Mouse (Mus musculus) erythroblast, embryonic 14.5 days (primary cell): ENCODE results near the gene Pla2g15. TPM values are rescaled to one million over a fixed set of nuclear protein-coding genes. Genes with fewer than 3 reads are reported as not detected.
A peak's percentile ranks its signal among the peaks of the same experiment; 100 is the strongest.

Experiments
- H3K27me3 ChIP-seq: 2 replicates; pipeline ENCODE4 v1.6.1; 2012; ENCODE audit warnings: inconsistent platforms; ENCODE audit not compliant: control insufficient read depth
- H3K36me3 ChIP-seq: 2 replicates; pipeline ENCODE4 v1.6.1; 2012; ENCODE audit warnings: mild to moderate bottlenecking, inconsistent platforms; ENCODE audit not compliant: control insufficient read depth
- H3K4me1 ChIP-seq: 2 replicates; pipeline ENCODE4 v1.6.1; 2012; ENCODE audit warnings: inconsistent platforms; ENCODE audit not compliant: control insufficient read depth
- H3K4me3 ChIP-seq: replicated peaks from 2 replicates; pipeline ENCODE3; 2012; ENCODE audit warnings: moderate library complexity, mild to moderate bottlenecking, inconsistent platforms
- H3K9me3 ChIP-seq: 2 replicates; pipeline ENCODE4 v1.6.1; 2012; ENCODE audit warnings: low read length, inconsistent platforms, mixed read lengths; ENCODE audit not compliant: control insufficient read depth
- GATA1 ChIP-seq: IDR thresholded peaks from 2 replicates; pipeline ENCODE4 v1.6.1; 2012; ENCODE audit warnings: low read length, inconsistent platforms, mixed read lengths
- TAL1 ChIP-seq: IDR thresholded peaks from 3 replicates; pipeline ENCODE4 v1.6.1; 2012; ENCODE audit warnings: low read length, inconsistent platforms, mixed read lengths
- polyA plus RNA-seq: library from polyadenylated mRNA; stranded (reverse); fragments of >175 nt; gene quantifications from 2 replicates; pipeline ENCODE4 v1.2.3, GENCODE M21; 2012

Pla2g15 gene
- polyA plus RNA-seq, 1 experiment = 0.11 TPM

- H3K9me3 ChIP-seq = peaks cover 20% of the 10 kb centered on the region; the same call in 1 of the 2 replicates
- TF ChIP-seq GATA1 (no peak), TAL1 (no peak)
- peak overlapping the region; percentile 56 for H3K4me3 ChIP-seq
- peaks cover under 1% of the 10 kb centered on the region; the same call in 1 of the 2 replicates for H3K36me3 ChIP-seq
- H3K4me1 ChIP-seq = peaks cover 30% of the 10 kb centered on the region
- peaks cover 70% of the 10 kb centered on the region for H3K27me3 ChIP-seq
Observed at GRCm38 (mm10) chr8:106138616-106139015, 11.6 kb upstream of the Pla2g15 start.

DNA sequence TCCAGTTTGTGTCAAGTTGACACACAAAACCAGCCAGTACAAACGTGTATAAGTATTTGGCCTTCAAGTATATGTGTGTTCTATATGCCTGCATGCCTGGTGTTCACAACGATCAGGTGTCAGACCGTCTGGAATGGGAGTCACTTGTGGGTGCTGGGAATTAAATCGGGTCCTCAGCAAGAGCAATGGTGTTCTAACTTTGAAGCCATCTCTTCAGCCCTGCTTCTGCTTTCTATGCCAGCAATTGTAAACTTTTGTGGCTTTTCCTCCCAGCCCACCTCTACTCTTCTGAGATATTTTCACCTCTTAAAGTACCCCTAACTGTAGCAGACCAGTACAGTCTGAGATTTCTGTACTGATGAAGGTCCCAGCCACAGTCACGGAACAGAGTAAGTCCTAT is 10.0 kb upstream of the Pla2g15 start:
- H3K4me3 ChIP-seq = no peak overlapping the region
- peaks cover 55% of the 10 kb centered on the region for H3K27me3 ChIP-seq
- peaks cover 30% of the 10 kb centered on the region for H3K4me1 ChIP-seq
- H3K36me3 ChIP-seq = no peaks in the 10 kb centered on the region
- no peak for TF ChIP-seq TAL1
- TF ChIP-seq GATA1 = no peak
- H3K9me3 ChIP-seq = peaks cover 20% of the 10 kb centered on the region; the same call in 1 of the 2 replicates

GRCm38 (mm10) chr8:106140769-106141168 is 9.4 kb upstream of the Pla2g15 start:
- Histone ChIP-seq H3K4me3 (no peak overlapping the region), H3K36me3 (no peaks in the 10 kb centered on the region), H3K9me3 (peaks cover 19% of the 10 kb centered on the region; the same call in 1 of the 2 replicates), H3K27me3 (peaks cover 49% of the 10 kb centered on the region), H3K4me1 (peaks cover 28% of the 10 kb centered on the region)
- TF ChIP-seq TAL1 (no peak), GATA1 (no peak)

- Histone ChIP-seq H3K4me3 (no peak overlapping the region), H3K27me3 (peaks cover 3% of the 10 kb centered on the region), H3K4me1 (peaks cover 18% of the 10 kb centered on the region), H3K9me3 (no peaks in the 10 kb centered on the region), H3K36me3 (no peaks in the 10 kb centered on the region)
- no peak for TF ChIP-seq TAL1
- no peak for TF ChIP-seq GATA1
Observed at GRCm38 (mm10) chr8:106145331-106145730, 4.9 kb upstream of the Pla2g15 start.

DNA sequence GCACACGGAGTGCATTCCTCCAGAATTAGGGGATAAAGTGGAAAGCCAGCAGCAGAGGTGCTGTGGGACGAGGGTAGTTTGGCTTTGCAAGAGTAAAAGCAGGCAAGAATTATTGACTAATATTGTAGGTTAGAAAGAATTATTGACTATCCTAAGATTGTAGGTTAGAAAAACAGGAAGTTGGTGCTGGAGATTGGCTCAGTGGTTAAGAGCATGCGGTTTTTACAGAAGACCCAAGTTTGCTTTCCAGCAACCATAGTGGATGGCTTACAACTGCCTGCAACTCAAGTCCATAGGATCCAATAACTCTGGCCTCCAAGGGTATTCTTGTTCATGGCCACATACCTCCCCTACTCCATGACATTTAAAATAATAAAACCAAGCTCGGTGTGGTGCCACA is 4.2 kb upstream of the Pla2g15 start:
- peaks cover 22% of the 10 kb centered on the region for H3K4me1 ChIP-seq
- no peaks in the 10 kb centered on the region for H3K9me3 ChIP-seq
- H3K36me3 ChIP-seq = no peaks in the 10 kb centered on the region
- no peak for TF ChIP-seq TAL1
- no peak for TF ChIP-seq GATA1
- no peak overlapping the region for H3K4me3 ChIP-seq
- H3K27me3 ChIP-seq = no peaks in the 10 kb centered on the region; the same call in 1 of the 2 replicates

DNA sequence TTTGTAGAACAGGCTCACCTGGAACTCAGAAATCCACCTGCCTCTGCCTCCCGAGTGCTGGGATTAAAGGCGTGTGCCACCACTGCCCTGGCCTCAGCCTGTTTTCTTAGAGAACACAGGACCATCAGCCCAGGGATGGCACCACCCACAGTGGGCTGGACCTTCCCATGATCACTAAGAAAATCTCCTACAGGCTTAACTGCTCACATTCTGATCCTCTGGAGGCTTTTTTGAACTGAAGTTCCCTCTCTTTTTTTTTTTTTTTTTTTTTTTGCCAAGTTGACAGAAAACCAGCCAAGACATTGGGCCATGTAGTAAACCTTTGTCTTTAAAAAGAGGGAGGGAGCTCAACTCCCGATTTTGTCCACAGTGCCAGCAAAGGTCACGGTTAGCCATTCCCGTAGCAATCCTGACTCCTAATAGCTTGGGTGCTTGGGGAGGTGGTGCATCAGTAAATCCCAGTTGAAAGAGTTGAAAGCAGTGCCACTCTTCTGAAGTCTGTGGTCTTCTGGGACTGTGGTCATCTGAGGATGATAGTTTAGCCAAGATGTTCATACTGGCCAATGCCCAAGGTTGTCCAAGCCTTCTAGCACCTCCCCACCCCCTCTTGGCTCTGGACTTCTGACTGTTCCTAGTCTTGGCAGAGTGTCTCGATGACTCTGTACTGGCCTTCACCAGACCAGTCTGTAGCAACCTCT is 2.2 kb upstream of the Pla2g15 start:
- TF ChIP-seq GATA1 (no peak), TAL1 (no peak)
- Histone ChIP-seq H3K27me3 (no peaks in the 10 kb centered on the region; the same call in 1 of the 2 replicates), H3K4me3 (no peak overlapping the region), H3K36me3 (no peaks in the 10 kb centered on the region), H3K9me3 (no peaks in the 10 kb centered on the region), H3K4me1 (peaks cover 35% of the 10 kb centered on the region)

GRCm38 (mm10) chr8:106149025-106149424 is 1.2 kb upstream of the Pla2g15 start:
- Histone ChIP-seq H3K4me3 (no peak overlapping the region), H3K4me1 (peaks cover 43% of the 10 kb centered on the region), H3K27me3 (no peaks in the 10 kb centered on the region; the same call in 1 of the 2 replicates), H3K36me3 (no peaks in the 10 kb centered on the region), H3K9me3 (no peaks in the 10 kb centered on the region)
- TF ChIP-seq TAL1 (no peak), GATA1 (no peak)

- H3K4me1 ChIP-seq = peaks cover 43% of the 10 kb centered on the region
- H3K36me3 ChIP-seq = peaks cover 2% of the 10 kb centered on the region; the same call in 1 of the 2 replicates
- peak overlapping the region; percentile 75 for H3K4me3 ChIP-seq
- no peaks in the 10 kb centered on the region for H3K9me3 ChIP-seq
- H3K27me3 ChIP-seq = no peaks in the 10 kb centered on the region
- TF ChIP-seq TAL1 (no peak), GATA1 (0 out of 2 replicates have a peak, but pooled peaks have one; percentile 11)
Observed at GRCm38 (mm10) chr8:106150653-106151000, 428 bp downstream of the Pla2g15 start.

- H3K27me3 ChIP-seq = no peaks in the 10 kb centered on the region
Observed at GRCm38 (mm10) chr8:106151041-106151440, 842 bp downstream of the Pla2g15 start.

More at GRCm38 (mm10) chr8:106151041-106151440, 842 bp downstream of the Pla2g15 start:
- Histone ChIP-seq H3K4me3 (peak overlapping the region; percentile 75), H3K36me3 (peaks cover 2% of the 10 kb centered on the region; the same call in 1 of the 2 replicates), H3K4me1 (peaks cover 43% of the 10 kb centered on the region), H3K9me3 (no peaks in the 10 kb centered on the region)
- no peak for TF ChIP-seq TAL1
- TF ChIP-seq GATA1 = no peak
